Mouse (Mus musculus): ENCODE measurements around the gene Ptk7. TPM values are rescaled to one million over a fixed set of nuclear protein-coding genes. Genes with fewer than 3 reads are reported as not detected.

The Ptk7 gene
- polyA plus RNA-seq, 1 experiment: 6.6 TPM

- H3K36me3 ChIP-seq (ENCODE audit: control insufficient read depth, insufficient read depth, low read length): peaks cover 29% of the 10 kb centered on the region
- TF ChIP-seq POLR2A (IDR thresholded peaks at IDR 0.05; ENCODE audit: low read depth, low read length) (no peak), CTCF (IDR thresholded peaks at IDR 0.05; ENCODE audit: extremely low read depth, insufficient read length, insufficient replicate concordance, low read depth, low read length) (no peak)
- peak overlapping the region; percentile 74 for H3K27ac ChIP-seq (ENCODE audit: insufficient read depth, low read depth, low read length)
- 70% methylated on average over 3 of the region's 3 CpGs for WGBS
- no peak overlapping the region for H3K4me3 ChIP-seq (ENCODE audit: low read depth, low read length)
- H3K27me3 ChIP-seq (ENCODE audit: control insufficient read depth, insufficient read depth, low read length): no peaks in the 10 kb centered on the region
- H3K4me1 ChIP-seq (ENCODE audit: control insufficient read depth, insufficient read depth, insufficient read length, low read length): peaks cover 9% of the 10 kb centered on the region
Measured at GRCm38 (mm10) chr17:46553926-46554325, 75.4 kb downstream of the Ptk7 start.

- no peaks in the 10 kb centered on the region for H3K27me3 ChIP-seq (ENCODE audit: control insufficient read depth, insufficient read depth, low read length)
- TF ChIP-seq POLR2A (IDR thresholded peaks at IDR 0.05; ENCODE audit: low read depth, low read length) (no peak), CTCF (IDR thresholded peaks at IDR 0.05; ENCODE audit: extremely low read depth, insufficient read length, insufficient replicate concordance, low read depth, low read length) (no peak)
- H3K36me3 ChIP-seq (ENCODE audit: control insufficient read depth, insufficient read depth, low read length): peaks cover 33% of the 10 kb centered on the region
- H3K27ac ChIP-seq (ENCODE audit: insufficient read depth, low read depth, low read length): peak overlapping the region; percentile 74
- peak overlapping the region; percentile 55 for H3K4me3 ChIP-seq (ENCODE audit: low read depth, low read length)
- H3K4me1 ChIP-seq (ENCODE audit: control insufficient read depth, insufficient read depth, insufficient read length, low read length): peaks cover 9% of the 10 kb centered on the region
- WGBS: 59% methylated on average over 11 of the region's 11 CpGs
Measured at GRCm38 (mm10) chr17:46553469-46553868, 75.8 kb downstream of the Ptk7 start.

- peak overlapping the region; percentile 84 for H3K27ac ChIP-seq (ENCODE audit: insufficient read depth, low read depth, low read length)
- TF ChIP-seq POLR2A (IDR thresholded peaks at IDR 0.05; ENCODE audit: low read depth, low read length) (0 out of 2 replicates have a peak, but pooled peaks have one; percentile 19), CTCF (IDR thresholded peaks at IDR 0.05; ENCODE audit: extremely low read depth, insufficient read length, insufficient replicate concordance, low read depth, low read length) (no peak)
- 7% methylated on average over 24 of the region's 24 CpGs for WGBS
- H3K4me1 ChIP-seq (ENCODE audit: control insufficient read depth, insufficient read depth, insufficient read length, low read length): peaks cover 9% of the 10 kb centered on the region
- no peaks in the 10 kb centered on the region for H3K27me3 ChIP-seq (ENCODE audit: control insufficient read depth, insufficient read depth, low read length)
- H3K36me3 ChIP-seq (ENCODE audit: control insufficient read depth, insufficient read depth, low read length): peaks cover 36% of the 10 kb centered on the region
- H3K4me3 ChIP-seq (ENCODE audit: low read depth, low read length): peak overlapping the region; percentile 55
Measured at GRCm38 (mm10) chr17:46552841-46553423, 76.4 kb downstream of the Ptk7 start.

- H3K27ac ChIP-seq (ENCODE audit: insufficient read depth, low read depth, low read length): no peak overlapping the region
- no peaks in the 10 kb centered on the region for H3K27me3 ChIP-seq (ENCODE audit: control insufficient read depth, insufficient read depth, low read length)
- peaks cover 9% of the 10 kb centered on the region for H3K4me1 ChIP-seq (ENCODE audit: control insufficient read depth, insufficient read depth, insufficient read length, low read length)
- H3K4me3 ChIP-seq (ENCODE audit: low read depth, low read length): no peak overlapping the region
- peaks cover 36% of the 10 kb centered on the region for H3K36me3 ChIP-seq (ENCODE audit: control insufficient read depth, insufficient read depth, low read length)
- TF ChIP-seq POLR2A (IDR thresholded peaks at IDR 0.05; ENCODE audit: low read depth, low read length) (no peak), CTCF (IDR thresholded peaks at IDR 0.05; ENCODE audit: extremely low read depth, insufficient read length, insufficient replicate concordance, low read depth, low read length) (no peak)
- WGBS: 86% methylated on average over 7 of the region's 7 CpGs
Measured at GRCm38 (mm10) chr17:46552151-46552550, 77.2 kb downstream of the Ptk7 start.

- H3K4me1 ChIP-seq (ENCODE audit: control insufficient read depth, insufficient read depth, insufficient read length, low read length): peaks cover 10% of the 10 kb centered on the region
- TF ChIP-seq POLR2A (IDR thresholded peaks at IDR 0.05; ENCODE audit: low read depth, low read length) (no peak), CTCF (IDR thresholded peaks at IDR 0.05; ENCODE audit: extremely low read depth, insufficient read length, insufficient replicate concordance, low read depth, low read length) (no peak)
- 92% methylated on average over 6 of the region's 6 CpGs for WGBS
- H3K27me3 ChIP-seq (ENCODE audit: control insufficient read depth, insufficient read depth, low read length): no peaks in the 10 kb centered on the region
- peaks cover 36% of the 10 kb centered on the region for H3K36me3 ChIP-seq (ENCODE audit: control insufficient read depth, insufficient read depth, low read length)
- no peak overlapping the region for H3K4me3 ChIP-seq (ENCODE audit: low read depth, low read length)
- no peak overlapping the region for H3K27ac ChIP-seq (ENCODE audit: insufficient read depth, low read depth, low read length)
Measured at GRCm38 (mm10) chr17:46551369-46551768, 77.9 kb downstream of the Ptk7 start.

GRCm38 (mm10) chr17:46550904-46551303 lies 78.4 kb downstream of the Ptk7 start:
- WGBS: 91% methylated on average over 7 of the region's 7 CpGs

GRCm38 (mm10) chr17:46549642-46550041 lies 79.7 kb downstream of the Ptk7 start:
- TF ChIP-seq CTCF (IDR thresholded peaks at IDR 0.05; ENCODE audit: extremely low read depth, insufficient read length, insufficient replicate concordance, low read depth, low read length): no peak
- TF ChIP-seq POLR2A (IDR thresholded peaks at IDR 0.05; ENCODE audit: low read depth, low read length): no peak
- no peaks in the 10 kb centered on the region for H3K27me3 ChIP-seq (ENCODE audit: control insufficient read depth, insufficient read depth, low read length)
- H3K4me1 ChIP-seq (ENCODE audit: control insufficient read depth, insufficient read depth, insufficient read length, low read length): peaks cover 14% of the 10 kb centered on the region
- no peak overlapping the region for H3K27ac ChIP-seq (ENCODE audit: insufficient read depth, low read depth, low read length)
- 92% methylated on average over 9 of the region's 9 CpGs for WGBS
- no peak overlapping the region for H3K4me3 ChIP-seq (ENCODE audit: low read depth, low read length)
- peaks cover 36% of the 10 kb centered on the region for H3K36me3 ChIP-seq (ENCODE audit: control insufficient read depth, insufficient read depth, low read length)

More at GRCm38 (mm10) chr17:46550904-46551303, 78.4 kb downstream of the Ptk7 start:
- Histone ChIP-seq H3K4me1 (ENCODE audit: control insufficient read depth, insufficient read depth, insufficient read length, low read length) (peaks cover 14% of the 10 kb centered on the region), H3K27me3 (ENCODE audit: control insufficient read depth, insufficient read depth, low read length) (no peaks in the 10 kb centered on the region), H3K4me3 (ENCODE audit: low read depth, low read length) (no peak overlapping the region), H3K27ac (ENCODE audit: insufficient read depth, low read depth, low read length) (no peak overlapping the region), H3K36me3 (ENCODE audit: control insufficient read depth, insufficient read depth, low read length) (peaks cover 36% of the 10 kb centered on the region)
- TF ChIP-seq POLR2A (IDR thresholded peaks at IDR 0.05; ENCODE audit: low read depth, low read length): no peak
- no peak for TF ChIP-seq CTCF (IDR thresholded peaks at IDR 0.05; ENCODE audit: extremely low read depth, insufficient read length, insufficient replicate concordance, low read depth, low read length)

Measured in small intestine, adult 2 months (tissue).